Mouse (Mus musculus): ENCODE data around the gene Adgrl3.

DNA sequence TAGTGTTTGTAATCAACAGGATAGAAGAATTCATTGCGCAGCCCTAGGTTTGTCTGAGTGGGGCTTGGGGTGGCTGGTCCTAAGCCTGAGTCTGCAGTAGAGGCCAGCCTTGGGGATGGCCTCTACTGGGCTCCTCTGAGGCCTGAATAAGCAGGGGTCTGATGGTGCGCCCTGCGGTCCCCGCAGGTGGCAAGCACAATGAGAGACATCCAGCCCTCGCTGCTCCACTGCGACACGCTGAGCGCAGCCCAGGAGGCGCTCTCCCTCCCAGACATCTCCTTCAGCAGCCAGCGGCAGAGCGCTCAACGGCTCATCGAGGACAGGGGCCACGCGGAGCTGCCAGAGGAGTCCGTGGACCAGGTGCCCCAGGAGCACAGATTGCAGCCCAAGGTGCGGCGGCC, 309.6 kb downstream of the Adgrl3 start:
- TF ChIP-seq CTCF (conservative IDR thresholded peaks at IDR 0.05; ENCODE audit: insufficient read depth, insufficient read length, low read depth, low read length) (no peak), POLR2A (IDR thresholded peaks at IDR 0.05; ENCODE audit: low read depth, low read length) (no peak)
